Mouse (Mus musculus) liver, embryonic 11.5 days (tissue): Measurements from ENCODE around the gene Hfe2. TPM values are rescaled to one million over a fixed set of nuclear protein-coding genes. Genes with fewer than 3 reads are reported as not detected.

Experiments
- ATAC-seq: fragments of 200-750 bp; cut with Nextera tagmentation; replicated peaks from 2 replicates; pipeline ENCODE4 v1.8.0; 2017; ENCODE audit warnings: moderate number of reproducible peaks, mild to moderate bottlenecking, moderate TSS enrichment, moderate library complexity; ENCODE audit not compliant: low FRiP score
- DNase-seq: peaks from one replicate; pipeline ENCODE4 v3.0.0-alpha.2; 2017; ENCODE audit warnings: low spot score
- H3K27ac ChIP-seq: fragments of 300-500 bp; sonication (generic); 2 replicates; pipeline ENCODE4 v1.5.1; 2014; ENCODE audit warnings: mild to moderate bottlenecking, low read depth, low read length, control low read depth
- H3K27me3 ChIP-seq: fragments of 300-500 bp; sonication (generic); replicated peaks from 2 replicates; pipeline ENCODE4 v1.6.1; 2014; ENCODE audit warnings: low read length, mixed read lengths; ENCODE audit not compliant: control insufficient read depth, insufficient read depth
- H3K36me3 ChIP-seq: fragments of 300-500 bp; sonication (generic); 2 replicates; pipeline ENCODE4 v1.6.1; 2014; ENCODE audit warnings: mild to moderate bottlenecking, low read length, moderate library complexity, mixed read lengths; ENCODE audit not compliant: control insufficient read depth, insufficient read depth
- H3K4me1 ChIP-seq: fragments of 300-500 bp; sonication (generic); replicated peaks from 2 replicates; pipeline ENCODE4 v1.6.1; 2014; ENCODE audit warnings: low read length, mixed read lengths; ENCODE audit not compliant: control insufficient read depth, insufficient read depth
- H3K4me2 ChIP-seq: fragments of 300-500 bp; sonication (generic); 2 replicates; pipeline ENCODE4 v1.6.1; 2014; ENCODE audit warnings: mild to moderate bottlenecking, control low read depth, moderate library complexity
- H3K4me3 ChIP-seq: fragments of 300-500 bp; sonication (generic); 2 replicates; pipeline ENCODE4 v1.5.1; 2014; ENCODE audit warnings: low read depth, low read length, control low read depth
- H3K9ac ChIP-seq: fragments of 300-500 bp; sonication (generic); 2 replicates; pipeline ENCODE4 v1.6.1; 2014; ENCODE audit warnings: low read depth, low read length, control low read depth
- H3K9me3 ChIP-seq: fragments of 300-500 bp; sonication (generic); 2 replicates; pipeline ENCODE4 v1.6.1; 2016; ENCODE audit warnings: low read length, inconsistent platforms, mixed read lengths; ENCODE audit not compliant: control insufficient read depth
- WGBS: fragments of 180-500 bp; shearing (Covaris S2); extraction: QIAGEN DNeasy Blood & Tissue Kit; methylation state at CpG from one replicate; pipeline ENCODE4 v1.1.7; 2014; 5-methylcytosine and 5-hydroxymethylcytosine counted together
- polyA plus RNA-seq: library from polyadenylated mRNA; unstranded; fragments of >200 nt; fragmentation: Nextera tagmentation; extraction: Ambion mirVana; gene quantifications from 2 replicates; pipeline ENCODE4 v1.2.1, GENCODE M21; 2014

Hfe2 gene
- polyA plus RNA-seq, 1 experiment from 2014 or later: 0.32 TPM

GRCm38 (mm10) chr3:96547389-96547960 lies 22.5 kb downstream of the Hfe2 start:
- H3K36me3 ChIP-seq: no peaks in the 10 kb centered on the region
- peak overlapping the region; percentile 43 for H3K4me2 ChIP-seq
- DNase-seq (peak; percentile 73), ATAC-seq (0 out of 2 replicates have a peak, but pooled peaks have one; percentile 26)
- H3K27me3 ChIP-seq: 0 out of 2 replicates have a peak, but pooled peaks cover 2% of the 10 kb centered on the region
- no peak overlapping the region for H3K9ac ChIP-seq
- no peak overlapping the region for H3K27ac ChIP-seq
- H3K9me3 ChIP-seq: no peaks in the 10 kb centered on the region
- 13% methylated on average over 14 of the region's 14 CpGs for WGBS
- no peaks in the 10 kb centered on the region for H3K4me1 ChIP-seq
- H3K4me3 ChIP-seq: 0 out of 2 replicates have a peak overlapping the region, but pooled peaks have one; percentile 7

DNA sequence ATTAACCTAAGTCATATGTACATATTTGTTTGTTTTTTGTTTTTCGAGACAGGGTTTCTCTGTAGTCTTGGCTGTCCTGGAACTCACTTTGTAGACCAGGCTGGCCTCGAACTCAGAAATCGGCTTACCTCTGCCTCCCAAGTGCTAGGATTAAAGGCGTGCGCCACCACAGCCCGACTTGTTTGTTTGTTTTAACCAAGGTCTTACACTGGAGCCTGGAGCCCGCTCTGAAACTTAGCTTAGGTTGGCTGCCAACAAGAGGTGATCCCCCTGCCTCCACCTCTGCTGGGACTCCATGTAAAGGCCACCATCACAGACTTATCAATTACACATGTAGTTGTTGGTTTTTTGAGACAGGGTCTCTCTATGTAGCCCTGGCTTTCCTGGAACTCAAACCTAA lies 23.9 kb downstream of the Hfe2 start:
- DNase-seq (no peak), ATAC-seq (no peak)
- H3K4me2 ChIP-seq: no peak overlapping the region
- no peaks in the 10 kb centered on the region for H3K36me3 ChIP-seq
- 81% methylated on average over 7 of the region's 7 CpGs for WGBS
- no peaks in the 10 kb centered on the region for H3K4me1 ChIP-seq
- no peaks in the 10 kb centered on the region for H3K9me3 ChIP-seq
- no peak overlapping the region for H3K4me3 ChIP-seq
- H3K27me3 ChIP-seq: 0 out of 2 replicates have a peak, but pooled peaks cover 2% of the 10 kb centered on the region
- no peak overlapping the region for H3K9ac ChIP-seq
- no peak overlapping the region for H3K27ac ChIP-seq

DNA sequence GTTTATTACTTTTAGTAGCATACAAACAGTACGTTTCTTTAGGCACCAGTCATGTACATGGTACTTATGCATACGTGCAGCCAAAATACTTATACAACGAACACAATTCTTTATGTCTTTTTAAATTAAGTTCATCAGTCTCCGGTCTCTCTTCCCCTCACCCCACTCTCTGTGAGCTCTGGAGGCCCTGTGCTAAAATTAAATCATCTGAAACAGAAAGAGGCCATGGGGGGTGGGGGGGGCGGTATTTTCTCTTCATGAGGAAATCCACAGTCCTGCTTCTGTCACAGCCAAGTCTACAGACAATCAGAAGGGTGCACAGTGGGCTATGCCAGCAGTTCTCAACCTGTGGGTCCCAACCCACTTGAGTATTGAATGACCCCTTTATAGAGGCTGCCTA lies 24.4 kb downstream of the Hfe2 start:
- WGBS: 74% methylated on average over 5 of the region's 5 CpGs
- 0 out of 2 replicates have a peak, but pooled peaks cover 2% of the 10 kb centered on the region for H3K27me3 ChIP-seq
- DNase-seq (no peak), ATAC-seq (no peak)
- no peak overlapping the region for H3K4me3 ChIP-seq
- H3K9ac ChIP-seq: no peak overlapping the region
- no peak overlapping the region for H3K27ac ChIP-seq
- no peaks in the 10 kb centered on the region for H3K36me3 ChIP-seq
- no peak overlapping the region for H3K4me2 ChIP-seq
- no peaks in the 10 kb centered on the region for H3K9me3 ChIP-seq
- H3K4me1 ChIP-seq: no peaks in the 10 kb centered on the region

DNA sequence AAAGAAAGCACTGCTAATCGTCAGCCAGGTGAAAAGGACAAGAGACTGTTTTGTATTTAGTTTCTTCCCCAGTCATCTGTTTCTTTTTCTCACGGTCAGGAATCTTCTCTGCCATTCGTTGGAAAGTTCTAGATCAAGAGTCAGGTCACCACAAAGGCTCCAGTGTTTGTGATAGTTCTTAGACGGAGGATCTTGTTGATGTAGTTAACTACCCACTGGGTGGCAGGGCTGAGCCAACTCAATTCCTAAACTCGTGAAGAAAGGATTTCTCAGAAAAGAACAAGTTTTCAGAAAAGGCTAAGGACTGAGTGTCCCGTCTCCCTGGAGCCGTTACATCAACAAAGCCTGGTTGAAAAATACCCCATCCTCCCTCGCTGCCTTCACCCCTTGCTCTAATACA lies 26.2 kb downstream of the Hfe2 start:
- Histone ChIP-seq H3K4me1 (peaks cover 6% of the 10 kb centered on the region; the same call in 1 of the 2 replicates), H3K9ac (no peak overlapping the region), H3K27me3 (0 out of 2 replicates have a peak, but pooled peaks cover 2% of the 10 kb centered on the region), H3K9me3 (no peaks in the 10 kb centered on the region), H3K27ac (no peak overlapping the region), H3K4me3 (no peak overlapping the region), H3K36me3 (no peaks in the 10 kb centered on the region), H3K4me2 (no peak overlapping the region; the same call in 1 of the 2 replicates)
- no peak for DNase-seq
- WGBS: 20% methylated on average over 8 of the region's 8 CpGs
- no peak for ATAC-seq

GRCm38 (mm10) chr3:96551890-96552289 lies 26.9 kb downstream of the Hfe2 start:
- Histone ChIP-seq H3K9me3 (no peaks in the 10 kb centered on the region), H3K27me3 (0 out of 2 replicates have a peak, but pooled peaks cover 2% of the 10 kb centered on the region), H3K36me3 (no peaks in the 10 kb centered on the region), H3K4me1 (peaks cover 11% of the 10 kb centered on the region), H3K4me2 (no peak overlapping the region), H3K9ac (no peak overlapping the region), H3K4me3 (no peak overlapping the region), H3K27ac (no peak overlapping the region)
- no peak for ATAC-seq
- no peak for DNase-seq
- WGBS: 56% methylated on average over 7 of the region's 7 CpGs

DNA sequence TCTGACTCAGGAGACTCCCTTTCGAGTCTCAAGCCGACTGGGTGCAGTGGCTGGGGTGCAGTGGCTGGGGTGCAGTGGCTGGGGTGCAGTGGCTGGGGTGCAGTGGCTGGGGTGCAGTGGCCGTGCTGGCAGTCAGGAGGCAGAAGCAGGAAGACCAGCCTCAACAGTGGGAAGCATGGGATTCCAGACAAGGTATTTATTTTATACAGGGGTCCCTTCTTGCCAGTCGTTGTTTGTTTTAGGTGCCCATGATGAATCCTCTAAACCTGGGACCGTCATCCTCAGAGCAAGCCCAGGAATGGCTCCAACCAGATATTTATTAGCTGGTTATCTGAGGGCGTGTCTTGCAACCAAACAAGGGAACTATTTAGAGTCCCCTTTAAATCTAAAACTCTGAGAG lies 28.6 kb downstream of the Hfe2 start:
- DNase-seq (no peak), ATAC-seq (no peak)
- no peaks in the 10 kb centered on the region for H3K9me3 ChIP-seq
- peaks cover 13% of the 10 kb centered on the region for H3K4me1 ChIP-seq
- WGBS: 63% methylated on average over 6 of the region's 6 CpGs
- no peak overlapping the region for H3K4me2 ChIP-seq
- no peaks in the 10 kb centered on the region for H3K36me3 ChIP-seq
- no peak overlapping the region for H3K27ac ChIP-seq
- no peak overlapping the region for H3K9ac ChIP-seq
- H3K27me3 ChIP-seq: 0 out of 2 replicates have a peak, but pooled peaks cover 2% of the 10 kb centered on the region
- no peak overlapping the region for H3K4me3 ChIP-seq

- DNase-seq: no peak
- Histone ChIP-seq H3K27ac (no peak overlapping the region), H3K27me3 (0 out of 2 replicates have a peak, but pooled peaks cover 2% of the 10 kb centered on the region), H3K4me3 (no peak overlapping the region), H3K4me1 (peaks cover 13% of the 10 kb centered on the region), H3K9me3 (no peaks in the 10 kb centered on the region), H3K36me3 (no peaks in the 10 kb centered on the region), H3K9ac (no peak overlapping the region; the same call in 1 of the 2 replicates), H3K4me2 (no peak overlapping the region)
- WGBS: 81% methylated on average over 6 of the region's 6 CpGs
- ATAC-seq: no peak
Measured at GRCm38 (mm10) chr3:96554251-96554650, 29.3 kb downstream of the Hfe2 start.

GRCm38 (mm10) chr3:96555041-96555596 lies 30.1 kb downstream of the Hfe2 start:
- DNase-seq (no peak), ATAC-seq (no peak)
- Histone ChIP-seq H3K27ac (peak overlapping the region; percentile 9; the same call in 1 of the 2 replicates), H3K4me3 (no peak overlapping the region), H3K4me2 (no peak overlapping the region), H3K9me3 (no peaks in the 10 kb centered on the region), H3K36me3 (peaks cover 7% of the 10 kb centered on the region), H3K9ac (0 out of 2 replicates have a peak overlapping the region, but pooled peaks have one; percentile 30), H3K27me3 (0 out of 2 replicates have a peak, but pooled peaks cover 2% of the 10 kb centered on the region), H3K4me1 (peaks cover 20% of the 10 kb centered on the region)
- WGBS: 66% methylated on average over 12 of the region's 12 CpGs
